Mouse (Mus musculus) forebrain, embryonic 14.5 days (tissue): Measurements from ENCODE around the gene Itpkb. TPM values are rescaled to one million over a fixed set of nuclear protein-coding genes. Genes with fewer than 3 reads are reported as not detected.
A peak's percentile ranks its signal among the peaks of the same experiment; 100 is the strongest.

Experiments
- ATAC-seq: fragments of 200-750 bp; cut with Nextera tagmentation; 2 replicates; pipeline ENCODE4 v1.8.0; 2017; ENCODE audit warnings: mild to moderate bottlenecking, moderate library complexity
- DNase-seq: peaks from one replicate; pipeline ENCODE4 v3.0.0-alpha.2; 2015; ENCODE audit warnings: low spot score
- H3K27ac ChIP-seq: fragments of 300-500 bp; sonication (generic); 2 replicates; pipeline ENCODE4 v1.5.1; 2014; ENCODE audit warnings: low read depth, mild to moderate bottlenecking, control low read depth, low read length, moderate library complexity
- H3K27me3 ChIP-seq: fragments of 300-500 bp; sonication (generic); replicated peaks from 2 replicates; pipeline ENCODE4 v1.6.1; 2014; ENCODE audit warnings: low read length, control low read depth, mixed read lengths; ENCODE audit not compliant: control insufficient read depth, insufficient read depth
- H3K36me3 ChIP-seq: fragments of 300-500 bp; sonication (generic); 2 replicates; pipeline ENCODE4 v1.6.1; 2014; ENCODE audit warnings: low read length, control low read depth; ENCODE audit not compliant: control insufficient read depth, insufficient read depth
- H3K4me1 ChIP-seq: fragments of 300-500 bp; sonication (generic); 2 replicates; pipeline ENCODE4 v1.6.1; 2014; ENCODE audit warnings: antibody characterized with exemption, low read length, control low read depth; ENCODE audit not compliant: control insufficient read depth, insufficient read depth
- H3K4me2 ChIP-seq: fragments of 300-500 bp; sonication (generic); 2 replicates; pipeline ENCODE4 v1.6.1; 2014; ENCODE audit warnings: mild to moderate bottlenecking, control low read depth, low read length
- H3K4me3 ChIP-seq: fragments of 300-500 bp; sonication (generic); 2 replicates; pipeline ENCODE4 v1.5.1; 2014; ENCODE audit warnings: low read depth, low read length, control low read depth
- H3K9ac ChIP-seq: fragments of 300-500 bp; sonication (generic); 2 replicates; pipeline ENCODE4 v1.6.1; 2014; ENCODE audit warnings: mild to moderate bottlenecking, low read length, control low read depth, moderate library complexity
- H3K9me3 ChIP-seq: fragments of 300-500 bp; sonication (generic); replicated peaks from 2 replicates; pipeline ENCODE4 v1.6.1; 2016; ENCODE audit warnings: low read length, control low read depth, mixed read lengths; ENCODE audit not compliant: control insufficient read depth
- WGBS: fragments of 180-500 bp; shearing (Covaris S2); extraction: QIAGEN DNeasy Blood & Tissue Kit; methylation state at CpG from one replicate; pipeline ENCODE4 v1.1.7; 2014; 5-methylcytosine and 5-hydroxymethylcytosine counted together
- polyA plus RNA-seq: library from polyadenylated mRNA; unstranded; fragments of >200 nt; fragmentation: Nextera tagmentation; extraction: Ambion mirVana; gene quantifications from 2 replicates; pipeline ENCODE4 v1.2.1, GENCODE M21; 2014

The Itpkb gene
- polyA plus RNA-seq, 1 experiment from 2014 or later: 1.3 TPM

GRCm38 (mm10) chr1:180379559-180379958, 49.3 kb downstream of the Itpkb start:
- Histone ChIP-seq H3K4me2 (no peak overlapping the region), H3K9ac (no peak overlapping the region), H3K4me1 (peaks cover 5% of the 10 kb centered on the region), H3K36me3 (no peaks in the 10 kb centered on the region), H3K4me3 (no peak overlapping the region), H3K27ac (no peak overlapping the region), H3K27me3 (no peaks in the 10 kb centered on the region), H3K9me3 (no peaks in the 10 kb centered on the region)
- WGBS: 78% methylated on average over 3 of the region's 3 CpGs
- ATAC-seq: no peak
- no peak for DNase-seq

- ATAC-seq (no peak), DNase-seq (no peak)
- Histone ChIP-seq H3K9me3 (no peaks in the 10 kb centered on the region), H3K9ac (no peak overlapping the region), H3K27ac (no peak overlapping the region), H3K4me1 (peaks cover 8% of the 10 kb centered on the region), H3K4me3 (no peak overlapping the region), H3K4me2 (no peak overlapping the region), H3K36me3 (no peaks in the 10 kb centered on the region), H3K27me3 (no peaks in the 10 kb centered on the region)
- 18% methylated on average over 8 of the region's 8 CpGs for WGBS
These were observed 52.1 kb downstream of the Itpkb start for GRCm38 (mm10) chr1:180382358-180382757.

- no peak overlapping the region for H3K9ac ChIP-seq
- H3K27me3 ChIP-seq: no peaks in the 10 kb centered on the region
- H3K9me3 ChIP-seq: no peaks in the 10 kb centered on the region
- no peak overlapping the region for H3K4me2 ChIP-seq
- DNase-seq (no peak), ATAC-seq (no peak)
- H3K27ac ChIP-seq: no peak overlapping the region
- H3K36me3 ChIP-seq: no peaks in the 10 kb centered on the region
- 95% methylated on average over 8 of the region's 8 CpGs for WGBS
- no peak overlapping the region for H3K4me3 ChIP-seq
- H3K4me1 ChIP-seq: peaks cover 8% of the 10 kb centered on the region
These were observed 53.6 kb downstream of the Itpkb start for GRCm38 (mm10) chr1:180383884-180384283.

GRCm38 (mm10) chr1:180384486-180384885, 54.2 kb downstream of the Itpkb start:
- DNase-seq (no peak), ATAC-seq (no peak)
- H3K9me3 ChIP-seq: no peaks in the 10 kb centered on the region
- H3K27ac ChIP-seq: no peak overlapping the region
- H3K36me3 ChIP-seq: no peaks in the 10 kb centered on the region
- no peak overlapping the region for H3K9ac ChIP-seq
- H3K4me2 ChIP-seq: no peak overlapping the region
- H3K4me3 ChIP-seq: no peak overlapping the region
- peaks cover 8% of the 10 kb centered on the region for H3K4me1 ChIP-seq
- 75% methylated on average over 10 of the region's 10 CpGs for WGBS
- H3K27me3 ChIP-seq: no peaks in the 10 kb centered on the region

GRCm38 (mm10) chr1:180385308-180385707, 55.0 kb downstream of the Itpkb start:
- H3K27ac ChIP-seq: no peak overlapping the region
- H3K4me2 ChIP-seq: no peak overlapping the region
- H3K4me3 ChIP-seq: no peak overlapping the region
- no peaks in the 10 kb centered on the region for H3K9me3 ChIP-seq
- H3K9ac ChIP-seq: no peak overlapping the region
- H3K27me3 ChIP-seq: no peaks in the 10 kb centered on the region
- DNase-seq (no peak), ATAC-seq (no peak)
- H3K36me3 ChIP-seq: no peaks in the 10 kb centered on the region
- 87% methylated on average over 6 of the region's 6 CpGs for WGBS
- peaks cover 8% of the 10 kb centered on the region for H3K4me1 ChIP-seq

GRCm38 (mm10) chr1:180386951-180387749, 56.9 kb downstream of the Itpkb start:
- Histone ChIP-seq H3K36me3 (no peaks in the 10 kb centered on the region), H3K4me1 (peaks cover 6% of the 10 kb centered on the region), H3K27ac (peak overlapping the region; percentile 52), H3K27me3 (no peaks in the 10 kb centered on the region), H3K9ac (peak overlapping the region; percentile 56), H3K4me2 (peak overlapping the region; percentile 71), H3K9me3 (no peaks in the 10 kb centered on the region), H3K4me3 (peak overlapping the region; percentile 31)
- 2% methylated on average over 27 of the region's 27 CpGs for WGBS
- ATAC-seq (peak; percentile 98), DNase-seq (peak; percentile 98)

DNA sequence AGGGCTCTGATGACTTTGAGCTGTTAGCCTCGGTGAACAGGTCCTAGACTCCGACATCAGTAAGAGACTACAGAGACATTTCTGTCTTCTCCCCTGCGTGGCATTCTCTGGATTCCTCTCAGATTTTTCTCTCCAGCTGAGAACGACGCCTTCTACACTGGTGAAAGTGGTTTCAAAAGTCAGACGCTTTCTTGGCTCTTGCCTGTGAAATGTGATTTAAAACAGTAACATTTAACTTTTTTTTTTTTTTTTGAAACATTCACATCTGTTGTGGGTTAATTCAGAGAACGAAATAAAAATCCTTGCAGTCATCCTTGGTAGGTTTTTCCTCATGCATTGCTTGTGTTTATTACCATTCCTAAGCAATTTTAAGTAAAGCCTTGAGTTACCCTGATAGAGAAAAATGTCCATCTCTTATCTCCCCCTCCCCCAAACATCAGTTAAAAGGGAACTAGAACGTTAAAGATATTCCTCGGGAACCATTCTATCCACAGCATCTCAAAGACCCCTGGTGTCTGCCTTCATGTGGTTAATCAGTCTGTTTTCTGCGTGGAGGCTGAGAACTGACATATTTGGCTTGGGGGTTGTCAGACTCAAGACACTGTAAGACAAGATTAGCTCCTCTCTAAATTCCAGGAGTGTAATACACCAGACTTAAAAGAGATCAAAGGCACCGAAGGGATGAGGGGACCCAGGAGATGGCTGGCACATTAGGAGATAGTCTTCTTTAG, 57.6 kb downstream of the Itpkb start:
- no peak for DNase-seq
- peak overlapping the region; percentile 23; the same call in 1 of the 2 replicates for H3K27ac ChIP-seq
- peak overlapping the region; percentile 71 for H3K4me2 ChIP-seq
- no peaks in the 10 kb centered on the region for H3K27me3 ChIP-seq
- 0 out of 2 replicates have a peak, but pooled peaks cover 3% of the 10 kb centered on the region for H3K4me1 ChIP-seq
- peak overlapping the region; percentile 31 for H3K4me3 ChIP-seq
- H3K9me3 ChIP-seq: no peaks in the 10 kb centered on the region
- no peaks in the 10 kb centered on the region for H3K36me3 ChIP-seq
- 24% methylated on average over 11 of the region's 11 CpGs for WGBS
- no peak for ATAC-seq
- peak overlapping the region; percentile 51; the same call in 1 of the 2 replicates for H3K9ac ChIP-seq

- ATAC-seq (no peak), DNase-seq (no peak)
- Histone ChIP-seq H3K4me1 (0 out of 2 replicates have a peak, but pooled peaks cover 3% of the 10 kb centered on the region), H3K9me3 (no peaks in the 10 kb centered on the region), H3K27ac (no peak overlapping the region), H3K36me3 (no peaks in the 10 kb centered on the region), H3K27me3 (no peaks in the 10 kb centered on the region), H3K9ac (no peak overlapping the region), H3K4me3 (no peak overlapping the region), H3K4me2 (no peak overlapping the region)
- 57% methylated on average over 1 of the region's 1 CpGs for WGBS
These were observed 58.2 kb downstream of the Itpkb start for GRCm38 (mm10) chr1:180388481-180388880.
